Mouse (Mus musculus): ENCODE measurements around the gene Dbndd1.
A peak's percentile ranks its signal among the peaks of the same experiment; 100 is the strongest.
"Not testable (repeated sequence)": the region's sequence is repeated elsewhere in the genome, so short reads cannot be mapped to it uniquely, and the experiment has no call there.

The Dbndd1 gene

DNA sequence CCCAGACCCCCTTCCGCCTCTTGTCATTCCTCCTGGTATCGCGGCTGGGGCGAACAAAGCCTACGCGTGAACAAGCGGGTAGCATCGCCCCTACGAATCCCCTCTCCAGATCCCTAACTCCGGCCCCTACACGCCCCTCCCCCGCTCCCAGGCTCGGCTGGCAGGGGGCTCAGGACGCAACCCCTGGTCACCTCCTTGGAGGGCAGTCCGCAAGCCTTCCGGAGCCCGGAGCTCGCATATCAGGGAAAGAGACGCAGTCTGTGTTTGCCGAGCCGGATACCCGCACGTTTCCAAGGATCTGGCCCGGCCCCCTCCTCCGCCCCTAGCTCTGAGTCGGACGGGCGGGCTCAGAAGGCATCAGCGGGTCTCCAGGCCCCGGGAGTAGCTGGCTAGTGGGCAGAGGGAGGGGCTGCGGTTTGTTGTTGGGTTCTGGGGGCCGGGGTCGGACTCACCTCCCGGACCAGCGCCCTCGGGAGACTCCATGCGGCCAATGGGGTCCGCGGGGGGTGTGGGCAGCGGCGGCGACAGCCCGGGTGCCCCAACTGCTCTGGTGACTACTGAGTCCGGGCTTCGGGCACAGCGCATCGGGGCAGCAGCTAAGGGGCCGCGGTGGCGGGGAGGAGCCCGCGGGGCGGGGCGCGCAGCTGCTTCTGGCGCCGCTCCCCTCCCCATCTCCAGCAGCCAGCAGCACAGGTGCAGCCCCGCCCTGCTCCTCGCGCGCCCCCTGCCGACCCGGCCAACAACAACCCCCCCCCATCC lies at the start of gene Dbndd1:
Gene Dbndd1 (minus strand): TSS at position 683 of the 759 bp plus-strand sequence.
- peak; percentile 77 to 93 for DNase-seq (ENCODE audit: low spot score in 2 of 2)

DNA sequence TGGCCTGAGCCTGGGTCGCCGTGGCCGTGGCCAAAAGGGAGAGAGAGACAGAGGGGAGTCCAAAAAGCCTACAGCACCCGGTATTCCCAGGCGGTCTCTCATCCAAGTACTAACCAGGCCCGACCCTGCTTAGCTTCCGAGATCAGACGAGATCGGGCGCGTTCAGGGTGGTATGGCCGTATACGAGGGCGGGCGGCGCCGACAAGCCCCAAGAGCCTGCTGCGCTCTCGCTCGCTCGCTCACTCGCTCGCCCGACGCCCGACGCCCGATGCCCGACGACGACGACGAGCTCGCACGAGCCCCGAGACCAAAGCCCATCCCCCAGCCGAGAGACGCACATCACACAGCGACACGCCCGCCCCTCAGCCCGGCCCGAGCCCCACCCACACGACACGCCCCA lies 49.0 kb upstream of the Dbndd1 start:
- DNase-seq (ENCODE audit: low spot score in 2 of 2) = not testable (repeated sequence)

- peak in 1 of 2 experiments; percentile 29 for DNase-seq (ENCODE audit: low spot score in 2 of 2)
Observed at GRCm38 (mm10) chr8:123537641-123538040, 22.4 kb upstream of the Dbndd1 start.

DNA sequence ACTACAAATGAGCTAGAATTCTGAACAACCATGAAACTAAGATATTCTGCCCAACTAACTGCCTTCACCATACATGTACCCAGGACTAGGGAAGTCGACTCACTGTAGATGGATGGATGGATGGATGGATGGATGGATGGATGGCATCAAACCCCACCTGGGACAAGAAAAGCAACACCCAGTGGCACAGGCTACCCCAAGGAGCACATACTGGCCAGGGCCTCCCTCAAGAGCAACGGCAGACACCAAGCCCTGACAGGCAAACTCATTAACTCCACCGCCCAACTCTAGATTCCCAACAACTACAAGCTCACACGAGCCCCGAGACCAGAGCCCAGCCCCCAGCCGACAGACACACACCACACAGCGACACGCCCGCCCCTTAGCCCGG lies 21.7 kb upstream of the Dbndd1 start:
- no peak for DNase-seq (ENCODE audit: low spot score in 2 of 2)

DNA sequence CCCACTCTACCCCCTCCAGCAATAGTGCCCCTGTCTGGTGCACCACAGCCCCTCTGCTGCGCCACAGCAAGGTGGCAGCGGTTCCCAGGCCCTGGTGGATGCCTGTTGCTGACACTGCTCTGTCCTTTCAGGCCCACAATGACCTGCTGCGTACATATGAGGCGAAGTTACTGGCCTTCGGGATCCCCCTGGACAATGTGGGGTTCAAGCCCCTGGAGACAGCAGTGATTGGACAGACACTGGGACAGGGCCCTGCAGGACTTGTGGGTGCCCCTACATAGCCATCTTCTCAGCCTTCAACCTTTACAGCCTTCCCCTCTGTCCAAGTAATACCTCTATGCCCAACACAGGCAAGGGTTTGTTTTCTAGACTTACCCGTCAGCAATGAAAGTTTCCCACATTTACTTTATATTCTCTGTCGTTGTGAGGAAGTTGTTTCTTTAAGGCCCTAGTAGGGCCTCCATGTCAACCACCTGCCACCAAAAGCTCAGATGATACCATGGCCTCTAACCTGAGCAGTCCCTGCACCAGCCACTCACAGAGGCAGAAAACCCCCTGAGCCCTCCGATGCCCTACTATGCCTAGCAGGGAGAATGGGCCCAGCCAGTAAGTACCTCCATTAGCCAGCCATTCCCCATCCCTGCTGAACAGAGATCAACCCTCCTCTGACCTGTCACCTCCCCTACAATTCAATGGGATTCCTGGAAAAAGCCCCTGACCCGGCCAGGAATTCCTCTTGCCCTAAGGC lies 21.2 kb upstream of the Dbndd1 start:
- no peak for DNase-seq (ENCODE audit: low spot score in 2 of 2)

- no peak for DNase-seq (ENCODE audit: low spot score in 2 of 2)
Observed at GRCm38 (mm10) chr8:123527720-123528489, 12.6 kb upstream of the Dbndd1 start.

GRCm38 (mm10) chr8:123520048-123520447 lies 4.8 kb upstream of the Dbndd1 start:
- DNase-seq (ENCODE audit: low spot score in 2 of 2) = not testable (repeated sequence)

- peak; percentile 77 to 88 for DNase-seq (ENCODE audit: low spot score in 2 of 2)
Observed at GRCm38 (mm10) chr8:123518667-123519066, 3.4 kb upstream of the Dbndd1 start, which contains the start of gene Gas8. TSS of gene Gas8 (plus strand) at chr8:123518834.

GRCm38 (mm10) chr8:123518172-123518571 lies 2.9 kb upstream of the Dbndd1 start:
- no peak for DNase-seq (ENCODE audit: low spot score in 2 of 2)

- no peak for DNase-seq (ENCODE audit: low spot score in 2 of 2)
Observed at GRCm38 (mm10) chr8:123516596-123516995, 1.3 kb upstream of the Dbndd1 start.

- DNase-seq (ENCODE audit: low spot score in 2 of 2) = no peak
Observed at GRCm38 (mm10) chr8:123515540-123515897, 256 bp upstream of the Dbndd1 start.

- DNase-seq (ENCODE audit: low spot score in 2 of 2) = no peak
Observed at GRCm38 (mm10) chr8:123514136-123514535, 1.1 kb downstream of the Dbndd1 start.

GRCm38 (mm10) chr8:123510819-123511218 lies 4.4 kb downstream of the Dbndd1 start:
- no peak for DNase-seq (ENCODE audit: low spot score in 2 of 2)

GRCm38 (mm10) chr8:123507153-123507552 lies 8.1 kb downstream of the Dbndd1 start:
- DNase-seq (ENCODE audit: low spot score in 2 of 2) = no peak

DNA sequence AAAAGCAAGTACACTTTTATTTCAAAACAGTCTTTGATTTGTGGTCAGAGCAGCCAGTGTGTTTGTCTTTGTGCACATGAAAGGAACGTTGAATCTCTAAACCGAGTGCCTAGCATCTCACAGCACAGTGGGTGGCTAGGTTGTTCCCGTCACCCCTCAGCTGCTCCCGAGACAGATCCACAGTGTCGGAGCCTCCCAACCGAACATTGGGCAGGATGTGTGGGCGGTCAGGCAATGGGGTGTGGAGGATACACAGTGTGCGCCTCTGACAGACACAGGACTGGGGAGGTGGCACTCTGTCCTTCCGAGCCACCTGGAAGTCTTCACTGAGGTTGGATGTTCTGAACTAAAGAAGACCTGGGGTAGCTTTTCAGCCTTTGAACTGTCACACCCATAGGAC lies 9.6 kb downstream of the Dbndd1 start:
- no peak for DNase-seq (ENCODE audit: low spot score in 2 of 2)

- DNase-seq (ENCODE audit: low spot score in 2 of 2) = no peak
Observed at GRCm38 (mm10) chr8:123505267-123505666, 10.0 kb downstream of the Dbndd1 start.

DNA sequence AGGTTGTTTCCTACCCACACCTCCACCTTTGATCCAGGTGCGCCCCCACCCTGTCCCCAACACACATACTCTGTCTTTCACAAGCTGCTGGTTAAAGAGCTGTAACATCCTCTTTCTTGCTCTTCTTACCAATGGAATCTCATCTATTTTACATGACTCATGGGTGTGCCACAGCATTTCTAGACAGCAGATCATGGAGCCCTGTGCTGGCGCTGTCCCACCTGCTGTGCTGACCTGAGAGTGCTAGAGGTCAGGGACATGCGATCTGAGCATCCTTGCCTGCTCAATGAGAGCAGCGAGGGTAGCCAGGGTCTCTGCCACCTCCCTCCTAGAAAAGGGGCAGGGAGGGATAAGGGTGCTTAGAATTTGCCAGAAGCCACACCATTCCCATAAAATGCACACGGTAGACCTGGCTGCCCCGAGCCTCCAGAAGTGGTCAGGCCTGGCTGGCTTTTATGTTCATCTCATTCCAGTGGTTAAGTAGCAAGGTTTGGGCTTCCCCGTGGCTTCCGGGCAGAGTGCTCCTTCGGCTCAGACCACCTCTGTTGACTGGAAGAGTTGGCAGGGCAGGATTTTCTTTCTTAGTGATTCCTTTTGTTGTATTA lies 10.6 kb downstream of the Dbndd1 start:
- DNase-seq (ENCODE audit: low spot score in 2 of 2) = no peak

GRCm38 (mm10) chr8:123503801-123504467 lies 11.3 kb downstream of the Dbndd1 start:
- DNase-seq (ENCODE audit: low spot score in 2 of 2) = no peak

- no peak for DNase-seq (ENCODE audit: low spot score in 2 of 2)
Observed at GRCm38 (mm10) chr8:123502192-123502591, 13.1 kb downstream of the Dbndd1 start.

DNA sequence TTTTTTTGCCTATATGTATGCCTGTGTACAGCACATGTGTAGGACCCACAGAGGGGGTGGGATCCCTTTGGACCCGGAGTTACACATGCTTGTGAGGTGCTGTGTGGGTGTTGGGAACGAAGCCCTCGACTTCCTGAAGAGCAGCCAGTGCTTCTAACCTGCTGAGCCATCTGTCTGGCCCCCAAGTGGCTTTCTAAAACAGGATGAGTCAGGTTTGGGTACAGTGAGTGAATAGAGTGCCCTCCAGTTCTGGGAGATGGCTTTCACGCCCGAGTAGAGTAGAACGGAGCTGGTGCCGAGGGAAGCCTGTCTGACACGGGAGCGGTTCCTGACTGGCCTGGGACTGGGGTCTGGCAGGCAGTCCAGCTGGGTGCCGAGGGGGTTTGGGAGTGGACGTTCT lies 15.7 kb downstream of the Dbndd1 start:
- no peak for DNase-seq (ENCODE audit: low spot score in 2 of 2)

GRCm38 (mm10) chr8:123498963-123499362 lies 16.3 kb downstream of the Dbndd1 start:
- no peak for DNase-seq (ENCODE audit: low spot score in 2 of 2)

All from thymus, postnatal 10 days (tissue).